Mouse (Mus musculus) gastrocnemius, postnatal 36 days (tissue): Measurements from ENCODE around the gene Tmbim6. TPM values are rescaled to one million over a fixed set of nuclear protein-coding genes. Genes with fewer than 3 reads are reported as not detected.

Experiments
- DNase-seq, 2 experiments: peaks; one replicate each; pipeline ENCODE4 v3.0.0; 2022
- intact Hi-C: fragments of 180-260 bp; cut with DNase I; formaldehyde crosslinking; loops from one replicate; pipeline ENCODE4 v1.15.1; 2025
- total RNA-seq, 2 experiments: library from RNA; stranded (reverse); gene quantifications; 2 replicates each; pipeline ENCODE4 v1.2.3; 2021

Tmbim6 gene
- total RNA-seq, 2 experiments from 2014 or later, result 165 to 172 TPM

DNA sequence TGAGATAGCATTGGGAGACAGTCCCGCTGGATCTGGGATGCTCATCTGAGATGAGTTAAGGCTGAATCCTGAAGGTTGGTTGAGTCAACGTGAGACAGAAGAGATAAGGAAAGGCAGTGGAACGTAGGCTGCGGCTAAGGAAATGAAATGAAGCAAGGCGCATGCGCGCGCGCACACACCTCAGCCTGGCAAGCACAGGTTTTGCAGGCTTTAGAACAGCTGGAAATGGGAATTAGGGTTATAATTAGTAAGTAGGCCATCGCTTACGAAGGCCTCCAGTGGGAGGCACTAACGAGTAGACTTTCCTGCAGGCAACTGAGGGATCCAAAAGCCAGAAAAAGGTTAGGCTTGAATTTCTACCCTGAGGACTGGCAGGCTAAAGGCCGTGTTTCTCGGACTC lies 19.1 kb downstream of the Tmbim6 start:
- intact Hi-C loops, result no loop called here

DNA sequence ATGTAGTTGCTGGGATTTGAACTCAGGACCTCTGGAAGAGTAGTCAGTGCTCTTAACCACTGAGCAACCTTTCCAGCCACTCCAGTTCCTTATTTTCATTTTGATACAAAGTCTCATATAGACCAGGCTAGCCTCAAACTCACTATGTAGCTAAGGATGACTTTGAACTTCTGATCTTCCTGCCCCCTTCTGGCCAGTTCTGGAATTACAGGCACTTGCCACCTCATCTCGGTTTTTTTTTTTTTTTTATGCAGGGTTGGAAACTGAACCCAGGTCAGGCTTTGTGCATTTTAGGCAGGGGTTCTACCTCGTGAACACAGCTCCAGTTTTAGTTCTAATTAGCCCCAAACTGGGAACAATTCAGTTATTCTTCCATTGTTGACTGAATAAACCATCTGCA lies 23.1 kb downstream of the Tmbim6 start:
- DNase-seq, result no peak
- intact Hi-C loops, result loop anchor here (1.0 kb wide), 1 partner anchor 55 kb away; no protein-coding TSS in a partner anchor

More for the DNA sequence above, 19.1 kb downstream of the Tmbim6 start:
- DNase-seq, result no peak

DNA sequence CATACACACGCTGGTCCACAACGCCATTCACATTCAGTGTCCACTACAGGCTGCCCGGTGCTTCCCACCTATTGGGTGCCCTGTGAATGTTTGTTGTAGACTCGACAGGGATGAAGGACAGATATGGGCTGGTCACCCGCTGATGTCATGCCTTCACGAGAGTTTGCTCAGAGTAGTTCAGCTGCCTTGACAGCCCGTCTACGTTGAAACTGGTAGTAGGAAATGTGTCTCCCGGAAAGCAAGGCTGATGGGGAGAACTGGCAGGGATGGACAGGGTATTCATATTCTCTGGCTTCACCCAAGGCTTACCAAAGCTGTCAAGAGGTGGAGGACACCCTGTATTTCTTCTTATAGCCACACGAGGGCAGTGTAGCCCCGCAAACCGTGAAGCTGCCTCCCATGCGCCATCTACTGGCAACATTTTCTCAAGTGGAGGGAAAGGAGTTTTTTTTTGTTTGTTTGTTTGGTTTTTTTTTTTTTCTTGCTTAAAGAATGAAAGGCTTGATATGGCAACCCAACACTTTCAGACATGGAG lies 23.7 kb downstream of the Tmbim6 start:
- intact Hi-C loops, result loop anchor here (1.0 kb wide), 1 partner anchor 54 kb away; no protein-coding TSS in a partner anchor

DNA sequence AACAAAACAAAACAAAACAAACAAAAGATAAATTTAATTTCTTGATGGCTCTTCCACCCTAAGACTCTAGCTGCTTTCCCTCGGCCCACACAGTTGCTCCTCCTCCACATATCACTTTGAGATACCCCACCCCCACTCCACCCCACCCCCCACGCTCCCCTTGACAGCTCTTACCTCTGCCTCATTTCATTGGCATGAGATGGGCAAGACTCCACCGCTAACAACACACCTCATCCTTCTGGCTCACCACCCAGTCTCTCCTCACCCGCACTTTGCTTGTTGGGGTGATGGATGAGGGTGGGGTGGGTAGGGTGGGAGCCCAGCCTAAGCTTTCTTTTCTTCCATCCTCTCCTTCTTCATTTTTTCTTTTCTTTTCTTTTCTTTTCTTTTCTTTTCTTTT lies 24.3 kb downstream of the Tmbim6 start:
- DNase-seq, result no peak
- intact Hi-C loops, result loop anchor here (1.0 kb wide), 1 partner anchor 53 kb away; no protein-coding TSS in a partner anchor

More for the DNA sequence above, 23.7 kb downstream of the Tmbim6 start:
- DNase-seq, result peak; percentile 68 to 72

DNA sequence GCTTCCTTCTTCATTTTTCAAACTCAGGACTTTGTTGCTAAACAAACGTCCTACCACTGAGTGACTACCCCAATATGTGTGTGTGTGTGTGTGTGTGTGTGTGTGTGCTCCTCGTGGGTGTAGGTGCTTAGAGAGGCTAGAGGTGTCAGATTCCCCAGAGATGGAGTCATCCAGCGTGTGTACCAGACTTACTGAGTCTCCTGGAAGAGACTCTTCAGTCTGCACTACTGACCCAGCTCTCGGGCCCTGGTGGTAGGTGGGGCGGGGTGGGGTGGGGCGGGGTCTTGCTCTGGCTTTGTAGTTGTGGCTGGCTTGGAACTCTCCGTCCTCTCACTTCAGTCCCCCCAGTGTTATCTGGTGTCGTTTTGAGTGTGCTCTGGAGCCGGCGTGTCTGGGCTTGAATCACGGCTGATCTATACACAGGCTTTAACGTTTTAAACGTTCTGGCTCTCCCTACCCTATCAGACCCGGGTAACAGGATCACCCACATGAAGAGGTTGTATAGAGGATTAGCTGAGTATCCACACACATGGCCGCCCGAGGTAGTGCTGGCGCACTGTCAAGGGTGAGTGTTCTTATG lies 25.1 kb downstream of the Tmbim6 start:
- intact Hi-C loops, result no loop called here
- no peak for DNase-seq

DNA sequence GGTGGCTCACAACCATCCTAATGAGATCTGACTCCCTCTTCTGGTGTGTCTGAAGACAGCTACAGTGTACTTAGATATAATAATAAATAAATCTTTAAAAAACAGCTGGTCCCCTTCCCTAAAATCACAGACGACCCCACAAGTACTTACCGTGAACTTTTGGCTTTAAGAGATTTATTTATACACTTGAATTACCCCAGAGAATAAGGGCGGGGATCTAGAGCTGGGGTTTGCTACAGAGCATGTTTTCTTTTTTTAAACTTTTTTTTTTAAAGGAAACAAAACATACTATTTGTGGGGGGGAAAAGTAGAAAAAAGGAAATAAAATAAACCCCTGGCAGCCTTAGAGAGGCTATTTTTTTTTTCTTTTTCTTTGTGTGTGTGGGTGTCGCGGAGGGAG lies 27.4 kb downstream of the Tmbim6 start:
- no peak for DNase-seq
- intact Hi-C loops, result no loop called here

DNA sequence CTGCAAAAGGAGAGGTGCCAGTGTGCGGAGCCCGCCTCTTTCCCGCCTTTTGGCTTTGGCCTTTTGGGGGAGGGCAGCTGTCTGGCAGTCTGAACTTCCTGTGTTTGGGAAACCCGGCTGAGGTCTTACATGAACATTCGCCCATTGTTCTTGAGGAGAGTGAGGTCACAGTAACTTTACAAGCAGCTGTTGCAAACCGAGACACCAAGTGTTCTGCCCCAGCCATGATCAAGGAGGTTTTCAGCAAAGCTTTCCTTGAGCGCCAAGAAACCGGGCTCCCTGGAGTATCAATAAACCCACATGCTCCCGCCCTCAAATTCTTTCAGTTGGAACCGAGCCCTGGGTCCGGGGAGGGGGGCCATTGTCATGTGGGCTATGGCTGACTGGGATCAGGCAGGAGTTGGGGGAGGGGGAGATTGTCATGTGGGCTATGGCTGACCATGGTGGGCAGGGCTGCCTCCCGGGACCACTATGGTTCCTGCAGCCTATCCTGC lies 27.9 kb downstream of the Tmbim6 start:
- intact Hi-C loops, result no loop called here
- peak; percentile 75 to 82 for DNase-seq

DNA sequence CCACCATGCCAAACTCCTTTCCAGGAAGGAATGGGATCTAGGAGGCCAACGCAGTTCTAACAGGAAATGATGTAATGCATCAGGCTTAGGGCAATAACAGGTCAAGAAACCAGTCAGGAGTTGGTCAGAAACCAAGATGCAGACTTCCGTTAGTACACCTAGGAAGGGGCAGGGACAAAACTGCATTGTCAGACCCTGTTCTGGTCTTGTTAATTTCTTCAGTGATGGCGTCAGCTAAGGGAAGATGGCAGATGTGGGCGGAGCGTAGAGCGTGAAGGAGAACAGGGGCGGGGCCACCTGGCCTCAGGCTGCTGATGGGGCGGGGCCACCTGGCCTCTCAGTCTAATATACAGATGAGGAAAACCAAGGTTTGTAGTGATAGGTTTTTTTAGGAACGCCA lies 28.5 kb downstream of the Tmbim6 start:
- no peak for DNase-seq
- intact Hi-C loops, result no loop called here

DNA sequence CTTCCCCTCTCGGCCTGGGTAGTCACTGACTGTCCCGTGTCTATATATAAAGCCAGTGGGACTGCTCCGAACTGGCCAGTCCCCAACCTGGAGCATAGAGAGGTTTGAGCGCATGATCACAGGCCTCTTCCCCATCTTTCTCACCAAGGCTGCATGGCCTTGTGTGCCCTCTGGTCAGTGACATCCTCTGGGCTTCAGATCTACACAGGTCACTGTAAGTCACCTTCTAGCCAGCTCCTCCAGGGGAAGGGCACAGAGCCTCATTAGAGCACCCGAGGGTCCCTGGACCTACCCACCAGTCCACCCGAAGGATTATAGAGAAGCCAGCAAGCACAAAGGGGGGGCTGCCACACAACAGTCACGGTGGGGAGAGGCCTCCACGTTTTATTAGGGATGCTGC lies 29.0 kb downstream of the Tmbim6 start:
- intact Hi-C loops, result no loop called here
- no peak for DNase-seq

DNA sequence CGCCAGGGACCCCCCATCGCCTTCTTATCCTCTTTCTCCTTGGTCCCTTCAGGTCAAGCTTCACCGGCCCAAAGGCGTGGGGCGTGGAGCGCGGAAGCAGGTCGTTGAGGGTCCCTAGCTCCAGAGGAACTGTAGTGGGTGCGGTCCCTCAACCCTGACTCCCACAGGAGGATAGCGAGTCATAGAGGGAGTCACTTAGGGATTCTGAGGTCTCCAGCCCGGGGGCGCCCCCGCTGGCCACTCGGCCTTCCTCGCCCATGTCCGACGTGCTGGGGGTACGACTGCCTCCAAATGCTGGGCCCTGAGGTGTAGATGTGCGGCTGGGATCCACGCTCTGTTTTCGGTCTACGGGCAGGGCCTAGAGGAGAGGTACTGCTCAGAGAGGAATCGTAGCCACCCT lies 29.9 kb downstream of the Tmbim6 start:
- no peak for DNase-seq
- intact Hi-C loops, result no loop called here

DNA sequence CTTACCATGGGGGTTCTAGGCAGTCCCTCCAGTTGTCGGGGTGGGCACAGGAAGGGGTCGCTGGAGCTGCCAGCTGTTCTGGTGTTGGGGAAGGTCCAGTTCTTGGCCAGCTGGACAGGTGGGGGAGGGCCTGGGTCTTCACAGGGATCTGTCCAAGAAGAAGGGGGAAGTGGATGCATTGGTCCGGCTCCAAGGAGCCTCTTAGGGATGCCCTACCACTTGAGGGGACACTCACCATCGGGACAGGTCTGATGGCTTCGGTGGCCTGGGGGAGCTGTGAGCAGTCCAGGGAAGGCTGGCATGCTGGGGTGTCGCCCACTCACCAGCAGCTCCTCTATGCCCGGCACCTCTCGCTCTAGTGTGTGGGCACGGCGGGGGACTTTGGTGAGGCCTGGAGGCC lies 30.4 kb downstream of the Tmbim6 start:
- DNase-seq, result no peak
- intact Hi-C loops, result no loop called here

DNA sequence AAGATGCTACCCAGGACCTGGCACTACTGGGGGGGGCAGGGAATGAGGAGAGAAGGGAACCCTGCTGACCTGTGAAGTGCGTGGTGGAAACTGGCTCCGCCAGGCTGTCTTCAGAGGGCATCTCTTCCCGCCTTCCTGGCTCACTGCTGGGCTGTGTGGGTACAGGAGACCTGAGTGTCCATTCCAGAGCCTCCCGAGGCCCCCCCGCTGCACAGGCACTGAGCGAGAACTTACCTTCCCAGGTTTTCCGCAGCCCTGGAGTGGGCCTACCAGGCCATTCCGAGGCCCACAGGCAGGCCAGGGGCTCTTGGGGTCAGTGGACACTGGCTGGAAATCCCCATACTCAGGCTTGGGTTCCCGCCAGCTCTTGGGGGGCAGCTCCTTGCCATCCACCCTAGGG lies 31.2 kb downstream of the Tmbim6 start:
- intact Hi-C loops, result no loop called here
- no peak for DNase-seq

DNA sequence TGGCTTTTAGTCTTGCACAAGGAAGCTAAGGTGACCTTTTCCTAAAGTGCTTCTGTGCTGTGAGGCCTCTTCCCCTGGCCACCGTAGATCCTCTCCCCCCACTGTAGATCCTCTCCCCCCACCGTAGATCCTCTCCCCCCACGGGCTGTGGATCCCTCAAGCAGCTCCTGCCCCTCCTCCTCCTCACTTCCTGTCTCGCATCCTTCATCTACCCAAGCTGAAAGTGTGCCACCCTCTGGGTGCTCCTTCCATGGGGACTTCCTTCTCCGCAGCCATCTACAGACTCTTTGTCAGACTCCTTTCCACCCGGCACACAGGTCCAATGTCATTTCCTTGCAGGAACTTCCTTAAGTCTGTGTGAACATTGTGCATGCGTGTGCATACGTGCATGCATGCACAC lies 37.7 kb downstream of the Tmbim6 start:
- intact Hi-C loops, result no loop called here
- no peak for DNase-seq

DNA sequence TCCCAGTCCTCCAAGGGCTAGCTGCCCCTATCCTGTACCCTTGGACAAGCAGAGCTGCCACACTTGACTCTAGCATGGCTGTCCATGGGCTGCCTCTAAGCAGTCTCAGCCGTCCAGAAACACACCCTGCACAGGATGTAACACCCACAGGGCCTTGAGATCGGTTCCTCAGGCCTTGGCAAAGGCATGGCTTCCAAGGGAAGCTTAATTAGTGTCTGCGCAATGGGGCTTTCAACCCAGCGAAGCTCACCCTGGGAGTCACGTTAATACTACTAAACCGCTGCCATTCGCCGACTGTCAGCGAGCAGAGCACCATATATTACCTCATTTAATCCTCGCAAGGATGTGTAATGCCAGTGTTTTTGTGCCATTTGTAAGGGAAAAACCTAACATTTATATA lies 38.4 kb downstream of the Tmbim6 start:
- no peak for DNase-seq
- intact Hi-C loops, result no loop called here

DNA sequence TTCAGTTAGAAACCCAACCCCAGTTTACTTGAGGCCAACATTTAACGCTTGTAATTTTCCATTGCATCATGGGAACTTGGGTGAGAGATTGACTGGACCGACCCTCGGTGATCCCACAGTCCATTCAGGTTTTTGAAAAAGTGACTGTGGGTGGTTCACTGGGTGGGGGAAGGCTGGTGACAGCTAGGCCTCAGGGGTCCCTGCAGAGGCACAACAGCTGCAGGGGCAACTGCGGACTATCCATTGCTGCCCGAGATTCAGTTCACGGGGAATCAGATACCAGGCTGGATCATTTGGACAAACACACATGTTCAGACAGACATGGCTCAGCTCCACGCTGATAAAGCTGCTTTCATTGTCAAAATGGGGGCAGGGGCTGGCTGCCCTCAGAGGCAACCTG lies 38.8 kb downstream of the Tmbim6 start:
- DNase-seq, result no peak
- intact Hi-C loops, result no loop called here

DNA sequence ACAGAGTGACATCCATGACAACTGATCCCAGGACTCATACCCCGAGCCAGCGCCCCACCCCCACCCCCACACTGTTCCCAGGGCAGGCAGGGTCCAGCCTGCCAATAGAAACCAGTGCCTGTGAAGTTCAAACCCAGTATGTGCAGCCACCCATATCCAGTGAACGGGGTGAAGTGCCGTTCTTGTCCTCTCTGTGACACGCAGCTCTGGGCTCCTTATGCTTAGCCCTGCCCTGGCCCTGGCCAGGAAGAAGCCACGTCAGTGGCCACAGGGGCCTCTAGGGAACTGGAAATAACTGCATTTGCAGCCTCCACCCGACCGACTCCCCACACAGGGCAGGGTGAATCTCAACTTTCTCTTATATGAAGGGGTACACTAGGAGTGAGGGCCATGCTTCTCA lies 39.3 kb downstream of the Tmbim6 start:
- no peak for DNase-seq
- intact Hi-C loops, result no loop called here

DNA sequence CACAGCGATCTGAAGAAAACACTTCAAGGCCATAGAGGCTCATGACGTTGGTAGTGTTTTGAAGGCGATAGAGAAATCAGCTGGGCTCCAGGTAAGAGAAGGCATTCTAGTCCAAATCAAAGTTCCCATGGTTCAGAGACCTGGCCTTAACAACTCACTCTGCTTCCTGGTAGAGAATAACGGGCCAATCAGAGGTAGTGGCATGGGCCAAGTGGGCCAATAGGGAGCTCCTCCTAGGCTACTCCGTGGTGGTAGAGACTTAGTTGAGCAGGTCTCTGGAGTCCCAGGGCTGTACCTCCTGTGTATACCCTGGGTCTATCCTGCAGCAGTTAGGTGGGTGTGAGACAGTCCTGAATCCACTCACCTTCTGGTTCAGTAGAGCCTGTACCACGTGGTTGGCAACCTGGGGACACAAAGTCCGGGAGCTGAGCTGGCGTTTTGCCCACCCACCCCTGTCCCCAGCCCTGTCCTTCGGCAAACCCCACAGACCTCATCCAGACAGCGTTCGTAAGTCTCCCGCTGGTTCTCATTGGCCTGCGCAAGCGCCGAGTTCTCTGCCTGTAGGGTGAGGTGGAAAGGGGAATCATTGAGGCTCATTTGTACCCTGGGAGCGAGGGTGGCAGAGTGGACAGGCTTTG lies 40.5 kb downstream of the Tmbim6 start:
- intact Hi-C loops, result no loop called here
- DNase-seq, result no peak

DNA sequence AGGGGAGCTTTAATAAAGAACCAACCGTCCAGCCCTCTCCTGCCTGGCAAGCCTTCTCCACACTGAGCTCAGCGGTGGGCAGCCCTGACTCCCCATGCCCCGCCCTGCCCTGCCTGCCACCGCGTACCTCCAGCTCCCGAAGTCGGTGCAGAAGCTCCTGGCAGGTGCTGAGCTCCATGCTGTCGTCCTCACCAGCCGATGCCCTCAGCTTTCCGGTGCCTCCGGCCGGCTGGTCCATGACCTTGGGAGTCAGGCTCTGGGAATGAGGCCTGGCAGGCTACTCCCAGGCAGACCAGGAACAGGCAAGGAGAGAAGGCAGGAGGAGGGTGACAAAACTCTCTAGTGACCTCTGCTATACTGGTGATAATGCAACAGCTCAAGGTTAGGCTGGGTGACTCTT lies 41.2 kb downstream of the Tmbim6 start:
- intact Hi-C loops, result no loop called here
- no peak for DNase-seq

DNA sequence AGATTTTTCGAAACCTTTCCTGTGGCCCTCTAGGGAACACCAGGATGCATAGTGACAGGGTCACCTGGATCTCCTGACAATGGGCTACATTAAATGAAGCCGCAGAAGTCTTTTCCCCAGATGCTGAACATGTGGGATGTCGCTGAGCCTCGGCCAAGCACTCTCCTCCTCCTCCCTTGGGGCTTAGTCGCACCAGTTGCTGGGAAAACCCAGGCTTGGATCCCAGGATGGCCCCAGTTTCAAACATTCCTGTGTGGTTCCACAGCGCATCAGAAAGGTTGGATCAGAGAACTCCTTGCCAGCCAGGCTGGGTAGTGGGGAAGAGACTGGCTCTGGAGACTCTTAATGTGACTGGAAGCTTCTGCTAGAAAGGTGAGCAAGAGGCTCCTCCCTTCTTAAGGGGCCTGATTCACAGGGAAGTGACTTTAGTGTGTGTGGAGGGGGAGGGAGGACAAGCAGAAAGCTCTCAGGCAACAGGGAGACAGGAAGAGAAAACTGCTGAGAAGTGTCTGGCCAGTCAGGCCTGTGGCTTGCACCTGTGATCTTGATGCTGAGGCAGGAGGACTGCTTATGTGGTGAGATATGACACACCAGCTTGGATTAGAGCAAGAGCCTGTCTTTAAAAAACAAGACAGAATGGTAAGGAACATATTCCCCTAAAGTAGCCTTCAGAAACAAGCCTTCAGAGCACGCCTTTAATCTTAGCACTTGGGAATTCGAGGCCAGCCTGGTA lies 46.5 kb downstream of the Tmbim6 start:
- DNase-seq, result no peak

DNA sequence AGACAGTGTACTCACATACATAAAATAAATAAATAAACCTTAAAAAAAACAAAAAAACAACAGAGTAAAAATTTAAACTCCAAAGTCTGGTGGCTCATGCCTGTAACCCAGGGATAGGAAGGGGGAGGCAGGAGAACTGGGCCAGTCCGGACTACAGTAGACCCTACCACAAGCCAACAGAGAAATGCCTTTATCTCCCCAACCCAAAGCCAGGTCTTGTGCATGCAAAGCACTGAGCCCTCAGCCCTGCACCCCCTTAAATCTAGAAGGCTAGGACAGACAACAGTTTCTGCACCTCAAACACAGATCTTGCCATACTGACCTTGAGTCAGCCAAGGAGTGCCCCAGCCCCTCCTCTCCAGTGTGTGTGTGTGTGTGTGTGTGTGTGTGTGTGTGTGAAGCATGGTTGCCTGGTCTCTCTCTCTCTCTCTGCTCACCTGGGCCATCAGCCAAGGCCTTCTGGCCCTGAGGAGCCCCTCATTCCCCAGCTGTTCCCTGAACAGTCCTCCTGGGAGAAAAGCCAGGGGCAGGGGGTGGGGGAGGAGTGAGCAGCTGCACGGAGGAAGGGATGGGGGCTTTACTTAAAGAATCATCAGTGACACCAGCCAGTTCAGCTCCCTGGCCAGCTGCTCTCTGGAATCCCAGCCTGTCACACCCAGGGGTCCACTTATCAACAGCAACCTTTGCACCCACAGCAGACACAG lies 47.6 kb downstream of the Tmbim6 start:
- peak in 1 of 2 experiments; percentile 55 for DNase-seq
- intact Hi-C loops, result no loop called here

More for the DNA sequence above, 46.5 kb downstream of the Tmbim6 start:
- intact Hi-C loops, result no loop called here
